Mouse (Mus musculus) left cerebral cortex, postnatal 36 days (tissue): ENCODE measurements at regions not wholly inside any gene's neighbourhood (a gene's known extent, or its start where the extent isn't known, plus 50 kb on each side); places are given as distances from the start of the nearest gene placed in this dataset.

ENCODE experiments used
- DNase-seq, 2 experiments: peaks; one replicate each; pipeline ENCODE4 v3.0.0; 2021 to 2022; ENCODE audit warnings: low spot score in 2 of 2, mixed read lengths in 1 of 2
- intact Hi-C: fragments of 180-260 bp; cut with DNase I; formaldehyde crosslinking; loops from one replicate; pipeline ENCODE4 v1.15.1; 2025

GRCm38 (mm10) chr12:15586706-15587442, 229.8 kb downstream of the Trib2 start:
- DNase-seq, result no peak
- intact Hi-C loops, result no loop called here

DNA sequence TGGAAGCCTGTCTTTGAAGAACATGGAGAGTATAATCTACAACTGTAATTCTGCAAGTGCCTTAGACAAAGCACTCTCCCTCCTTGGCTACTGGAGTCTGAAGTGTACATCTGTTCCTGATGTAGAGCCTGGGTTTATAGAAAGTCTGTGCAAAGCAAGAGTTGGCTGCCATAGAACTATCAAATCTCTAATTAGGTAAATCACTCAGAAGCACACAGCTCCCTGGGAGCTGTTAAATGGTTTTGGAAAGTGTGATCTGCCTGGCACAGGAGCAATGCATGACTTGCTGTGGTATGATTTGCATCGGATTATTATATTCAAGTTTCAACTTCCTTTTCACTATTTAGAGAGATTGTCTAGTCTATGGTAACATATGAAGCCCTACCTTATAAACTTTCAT, 230.9 kb downstream of the Trib2 start:
- DNase-seq, result no peak
- intact Hi-C loops, result no loop called here

- DNase-seq, result no peak
- intact Hi-C loops, result no loop called here
Measured at GRCm38 (mm10) chr12:15584721-15585120, 232.0 kb downstream of the Trib2 start.

GRCm38 (mm10) chr12:15566785-15567109, 250.0 kb downstream of the Trib2 start:
- no peak for DNase-seq
- intact Hi-C loops, result no loop called here

DNA sequence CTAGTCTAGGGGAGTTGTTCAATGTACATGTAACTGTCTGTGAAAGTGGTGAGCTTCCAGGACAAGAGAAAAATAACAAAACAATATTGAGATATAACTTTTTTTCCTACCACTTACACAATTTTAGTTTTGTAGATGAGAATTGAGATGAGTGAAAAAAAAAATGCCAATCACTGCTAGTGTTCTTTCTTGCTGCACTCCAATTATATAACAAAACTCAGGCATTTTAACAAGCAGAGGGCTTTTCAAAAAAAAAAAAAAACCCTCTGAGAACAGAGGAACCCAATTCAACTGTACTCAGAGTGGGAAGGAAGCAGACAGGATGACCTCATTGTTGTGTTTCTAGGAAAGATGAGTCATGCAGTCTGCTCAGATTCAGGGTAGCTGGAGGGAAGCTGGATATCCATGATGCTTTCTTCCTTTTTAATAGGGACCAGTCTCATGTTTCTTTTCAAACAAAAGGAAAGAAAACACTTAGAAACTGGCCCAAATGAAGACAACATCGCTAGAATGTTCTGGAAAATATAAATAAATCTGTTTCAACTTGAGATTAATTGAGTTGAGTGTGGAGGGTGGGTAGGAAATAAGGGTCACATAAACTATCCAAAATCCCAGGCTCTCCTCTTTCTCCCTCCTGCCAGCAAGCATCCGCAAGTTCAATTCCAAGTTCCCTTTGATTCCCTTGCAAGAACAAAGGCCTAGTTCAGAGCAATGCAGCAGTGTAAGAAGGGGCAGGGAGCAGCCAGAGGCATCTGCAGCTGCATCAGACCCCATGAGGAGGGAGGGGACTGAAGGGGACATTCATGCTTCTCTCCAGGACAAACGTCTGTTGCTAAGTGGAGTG, 250.6 kb downstream of the Trib2 start:
- intact Hi-C loops, result no loop called here

GRCm38 (mm10) chr12:15562826-15563225, 253.9 kb downstream of the Trib2 start:
- intact Hi-C loops, result no loop called here
- no peak for DNase-seq

More for the DNA sequence above, 250.6 kb downstream of the Trib2 start:
- no peak for DNase-seq

GRCm38 (mm10) chr12:15555471-15555870, 261.3 kb downstream of the Trib2 start:
- intact Hi-C loops, result no loop called here
- DNase-seq, result peak; percentile 20 to 23

DNA sequence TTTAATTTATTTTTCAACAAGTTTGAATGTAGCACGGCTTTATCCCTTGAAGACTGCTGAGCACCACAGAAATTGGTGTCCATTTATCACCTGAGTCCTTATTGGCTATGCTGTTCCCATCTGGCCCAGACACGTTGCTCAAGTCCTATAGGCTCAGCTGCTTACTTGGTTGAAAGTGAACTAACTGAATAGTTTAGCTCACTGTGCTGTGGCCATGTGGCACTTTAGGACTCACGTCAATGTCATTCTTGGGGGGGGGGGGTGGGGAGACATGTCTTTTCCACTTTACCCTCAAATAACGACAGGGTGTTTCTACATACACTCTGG, 263.1 kb downstream of the Trib2 start:
- DNase-seq, result no peak
- intact Hi-C loops, result no loop called here

DNA sequence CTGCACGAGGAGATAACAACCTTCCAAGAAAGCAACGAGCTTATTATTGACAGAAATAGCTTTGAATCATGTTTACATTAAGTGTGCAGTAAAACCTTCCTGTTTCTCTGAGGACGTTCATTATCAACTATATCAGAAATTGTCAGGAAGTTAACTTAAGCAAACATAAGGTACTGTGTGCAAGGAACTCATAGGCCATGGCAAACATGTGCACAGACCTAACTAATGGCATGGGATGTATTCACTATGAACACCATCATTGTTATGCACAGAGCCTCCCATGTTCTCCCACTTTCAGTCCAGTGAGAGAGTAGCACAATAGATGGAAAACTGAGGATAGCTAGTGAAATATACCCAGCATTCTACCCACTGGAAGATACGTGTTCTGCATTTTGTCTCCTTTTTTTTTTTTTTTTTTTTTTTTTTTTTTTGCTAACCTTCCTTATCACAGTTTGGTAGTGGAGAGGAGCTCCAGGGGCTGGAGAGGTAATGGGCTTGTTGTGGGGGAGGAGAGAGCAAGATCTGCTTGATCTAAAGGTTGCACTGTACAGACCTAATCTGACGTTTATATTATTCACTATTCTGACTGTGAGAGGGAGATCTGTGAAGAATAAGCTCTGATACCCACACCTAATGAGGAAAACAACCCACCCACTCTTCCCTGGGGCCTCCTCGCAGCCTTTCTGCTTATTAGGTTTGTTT, 263.6 kb downstream of the Trib2 start:
- intact Hi-C loops, result no loop called here
- DNase-seq, result no peak

- no peak for DNase-seq
- intact Hi-C loops, result no loop called here
Measured at GRCm38 (mm10) chr12:15552210-15552609, 264.5 kb downstream of the Trib2 start.

GRCm38 (mm10) chr12:15551281-15551900, 265.3 kb downstream of the Trib2 start:
- intact Hi-C loops, result no loop called here
- no peak for DNase-seq

GRCm38 (mm10) chr12:15544351-15544750, 272.4 kb downstream of the Trib2 start:
- intact Hi-C loops, result no loop called here
- DNase-seq, result no peak

- intact Hi-C loops, result no loop called here
- no peak for DNase-seq
Measured at GRCm38 (mm10) chr12:15542486-15542885, 274.2 kb downstream of the Trib2 start.

DNA sequence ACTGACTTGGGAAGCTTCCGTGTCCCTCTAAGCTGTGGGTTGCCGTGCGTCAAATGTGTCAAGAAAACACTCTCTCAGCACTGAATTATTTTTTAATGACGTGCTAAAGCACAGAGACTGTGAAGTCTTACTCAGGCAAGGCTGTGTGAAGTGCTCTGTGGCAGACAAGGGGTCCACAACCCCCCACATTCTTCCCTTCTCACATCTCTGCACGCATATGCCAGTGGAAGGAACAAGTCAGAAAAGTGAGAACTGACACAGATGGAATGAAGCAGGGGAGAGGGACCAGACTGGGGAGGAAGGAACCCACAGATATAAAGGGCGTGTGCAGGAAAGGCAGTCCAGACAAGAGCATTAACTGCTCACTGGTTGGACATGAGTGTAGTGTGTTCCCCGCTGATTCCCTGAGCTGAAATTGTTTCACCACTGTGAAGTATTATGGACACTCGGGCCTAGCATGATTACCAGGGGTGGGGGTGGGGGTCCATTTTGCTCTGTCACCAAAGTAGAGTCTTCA, 279.8 kb downstream of the Trib2 start:
- intact Hi-C loops, result loop anchor here (2.0 to 5.0 kb wide), 4 partner anchors 70 to 996 kb away; no protein-coding TSS in a partner anchor

DNA sequence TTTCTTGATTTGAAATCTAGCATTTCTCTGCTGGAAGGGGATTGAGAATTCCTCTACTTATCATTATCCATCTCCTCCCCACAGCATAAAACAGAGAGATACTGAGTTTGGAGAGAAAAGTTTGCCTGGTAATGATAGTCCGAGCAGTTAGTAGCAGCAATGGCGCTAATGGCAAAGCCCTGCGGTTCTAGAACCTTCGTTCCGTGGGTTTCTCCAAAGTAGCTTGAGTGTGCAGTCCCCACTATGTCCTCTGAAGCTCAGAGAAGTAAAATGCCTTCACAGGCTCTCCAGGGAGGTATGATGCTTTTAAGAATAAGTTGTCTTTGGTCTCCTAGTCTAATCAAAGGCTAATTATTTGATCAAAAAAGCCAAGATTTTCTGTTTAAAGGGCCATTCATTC, 280.5 kb downstream of the Trib2 start:
- intact Hi-C loops, result loop anchor here (2.0 to 5.0 kb wide), 4 partner anchors 71 to 997 kb away; no protein-coding TSS in a partner anchor
- DNase-seq, result no peak

More for the DNA sequence above, 279.8 kb downstream of the Trib2 start:
- DNase-seq, result no peak

GRCm38 (mm10) chr12:15535822-15536221, 280.9 kb downstream of the Trib2 start:
- DNase-seq, result peak; percentile 67 to 80
- intact Hi-C loops, result loop anchor here (2.0 to 5.0 kb wide), 4 partner anchors 71 to 997 kb away; no protein-coding TSS in a partner anchor

DNA sequence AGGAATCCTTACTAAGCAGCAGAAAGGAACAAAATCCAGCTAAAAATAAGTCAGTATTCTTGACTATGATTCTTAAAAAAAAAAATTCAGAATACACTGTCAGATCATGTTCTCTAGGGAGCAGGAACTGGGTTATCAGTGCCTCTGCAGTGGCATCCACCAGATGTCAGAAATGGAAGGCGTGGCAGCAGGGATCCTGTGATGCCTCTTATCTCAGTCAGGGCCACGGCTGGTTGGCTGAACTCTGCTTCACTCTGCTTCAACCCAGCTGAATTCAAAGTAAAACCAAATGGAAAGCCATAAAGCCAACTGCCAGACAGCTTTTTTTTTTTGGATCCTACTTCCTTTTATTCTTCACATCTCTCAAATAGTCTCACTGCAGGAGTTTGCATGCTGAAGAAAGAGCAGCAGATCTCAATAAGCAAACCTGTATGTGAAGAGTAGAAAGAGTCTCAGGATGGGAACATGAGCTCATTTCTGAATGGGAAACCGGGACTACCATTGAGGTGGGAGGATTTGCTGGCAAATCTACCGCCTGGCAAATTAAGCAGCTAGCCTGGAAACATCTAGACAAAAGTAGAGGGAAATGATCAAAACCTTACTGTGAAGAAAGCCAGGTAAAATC, 295.8 kb downstream of the Trib2 start:
- no peak for DNase-seq
- intact Hi-C loops, result no loop called here

DNA sequence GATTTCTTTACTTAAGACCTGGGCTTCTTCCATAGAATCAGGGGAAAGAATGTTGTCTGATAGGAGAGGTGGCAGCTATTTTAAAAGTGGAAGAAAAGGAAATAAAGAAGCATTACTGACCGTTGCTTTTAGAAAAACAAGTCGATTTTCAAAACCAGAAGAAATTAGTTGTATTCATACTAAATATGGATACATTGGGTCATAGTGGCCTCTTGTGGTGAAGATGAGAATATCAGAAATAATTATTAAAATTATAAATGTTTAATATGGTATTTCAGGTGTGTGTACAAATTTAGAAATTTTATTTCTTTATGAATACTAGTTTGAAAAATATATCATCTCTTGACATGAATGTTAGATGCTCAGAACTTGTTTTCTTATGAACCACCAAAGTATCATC, 304.7 kb downstream of the Trib2 start:
- intact Hi-C loops, result no loop called here
- no peak for DNase-seq

DNA sequence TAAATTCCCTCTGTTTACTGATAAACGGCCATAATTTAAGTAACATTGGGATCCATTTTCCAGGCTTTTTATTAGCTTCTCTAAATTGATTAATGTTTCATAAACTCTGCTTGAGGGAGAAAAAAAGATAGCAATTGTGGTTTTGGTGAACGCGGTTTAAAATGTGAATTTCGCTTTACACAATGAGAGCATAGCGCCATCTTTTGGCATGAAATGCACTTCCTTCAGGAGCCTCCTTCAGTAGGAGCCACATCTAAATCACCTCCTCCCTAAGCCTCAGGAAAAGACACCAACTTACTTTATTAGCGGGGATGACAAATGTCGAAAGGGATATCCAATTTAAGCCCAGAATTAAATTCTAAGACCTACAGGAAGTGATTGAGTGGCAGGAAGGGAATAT, 309.1 kb downstream of the Trib2 start:
- intact Hi-C loops, result loop anchor here (5.0 to 10.0 kb wide), 2 partner anchors 1355 to 1663 kb away; partner anchors contain the start of gene Fam84a
- peak; percentile 8 to 23 for DNase-seq
